24 mouse cellular contexts compared by ENCODE assay signal in the genomic region with DNA sequence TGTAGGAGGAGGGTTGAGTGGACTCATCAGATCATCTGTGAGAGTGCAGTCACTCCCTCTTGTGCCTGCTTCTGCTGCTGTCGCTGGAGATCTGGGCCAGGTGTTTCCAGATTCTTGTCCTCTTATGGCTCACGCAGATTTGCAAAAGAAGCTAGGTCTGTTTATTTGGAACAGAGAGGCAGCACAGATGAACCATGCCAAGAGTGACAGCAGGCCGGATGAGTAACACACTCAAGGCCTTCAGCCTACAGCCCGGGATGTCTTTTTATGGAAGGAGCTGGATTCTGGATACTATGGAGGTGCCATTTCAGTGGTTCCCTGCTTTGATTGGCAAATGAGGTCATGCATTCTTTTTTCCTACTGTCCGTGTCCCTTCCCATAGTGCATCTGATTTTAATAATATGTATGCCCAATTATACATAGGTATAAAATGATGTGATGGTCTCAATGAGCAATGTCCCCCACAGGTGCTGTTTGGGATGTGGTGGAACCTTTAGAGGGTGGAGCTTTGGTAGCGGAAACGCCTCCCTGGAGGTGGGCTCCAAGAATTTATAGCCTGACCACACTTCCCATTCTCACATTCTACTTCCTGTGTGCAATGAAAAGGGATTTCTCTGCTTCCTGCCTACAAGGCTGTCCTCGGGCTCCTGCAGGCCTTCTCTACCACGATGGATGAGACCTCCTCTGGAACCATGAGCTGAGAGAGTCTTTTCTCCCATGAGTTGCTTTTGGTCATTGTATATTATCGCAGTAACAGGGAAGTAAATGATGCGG. TPM values are rescaled to one million over a fixed set of nuclear protein-coding genes. Genes with fewer than 3 reads are reported as not detected.
A peak's percentile ranks its signal among the peaks of the same experiment; 100 is the strongest.
DNase-seq lines count a peak whose midpoint lies in the region; ATAC-seq and TF ChIP-seq lines count a peak whose summit lies in the region.
"Had no signal": no experiment of that assay in that cellular context is flagged by ENCODE, and none has a peak within 500 bp of the region (broad histone marks: within the 10 kb centered on the region; RNA-seq: fewer than 3 reads in every experiment).

No protein-coding gene starts in this region.

- DNase-seq in cerebellum, adult 8-10 months, result no peak
- DNase-seq in layer of hippocampus, adult 9-11 months, result peak; percentile 48
- no peak for DNase-seq in layer of hippocampus, postnatal 14 days (ENCODE audit: low spot score in 2 of 2)
- DNase-seq in cerebellum, postnatal 10 days, result peak; percentile 32 to 36
- DNase-seq in hindbrain, postnatal 0 days (ENCODE audit: low spot score), result no peak
- DNase-seq in forebrain, embryonic 10.5 days (ENCODE audit: extremely low spot score, low spot score), result no peak
- DNase-seq: B cell, adult 2 months; forebrain, postnatal 0 days; gastrocnemius, adult 2 months; heart, adult 18-20 months; heart, postnatal 4 days; lung, embryonic 14.5 days; lung, postnatal 36 days; retina, postnatal 1 day; thymus, postnatal 14 days had no signal

- no peaks in the 10 kb centered on the region for H3K36me3 ChIP-seq in hindbrain, postnatal 0 days (ENCODE audit: insufficient read depth, low read length)
- H3K36me3 ChIP-seq in forebrain, embryonic 10.5 days (replicated peaks), result no peaks in the 10 kb centered on the region
- H3K36me3 ChIP-seq: embryonic facial prominence, embryonic 15.5 days; heart, embryonic 15.5 days; midbrain, embryonic 10.5 days had no signal

- no peaks in the 10 kb centered on the region for H3K27me3 ChIP-seq in hindbrain, postnatal 0 days (ENCODE audit: insufficient read depth, low read length)
- H3K27me3 ChIP-seq in forebrain, embryonic 10.5 days (ENCODE audit: poor library complexity, severe bottlenecking), result peaks cover 20% of the 10 kb centered on the region
- H3K27me3 ChIP-seq: embryonic facial prominence, embryonic 15.5 days; heart, embryonic 15.5 days had no signal

- peak; percentile 75 for ATAC-seq in cerebellum, adult (ENCODE audit: insufficient number of reproducible peaks, low FRiP score, low TSS enrichment)
- peak; percentile 56 for ATAC-seq in megakaryocyte progenitor cell, adult 5-6 weeks (replicated peaks; ENCODE audit: poor library complexity)
- ATAC-seq in hindbrain, postnatal 0 days, result no peak
- ATAC-seq: forebrain, postnatal 0 days; hindbrain, embryonic 16.5 days; intestine, postnatal 0 days had no signal

- no peaks in the 10 kb centered on the region for H3K4me1 ChIP-seq in hindbrain, postnatal 0 days (ENCODE audit: insufficient read depth, low read length)
- peaks cover 7% of the 10 kb centered on the region for H3K4me1 ChIP-seq in forebrain, embryonic 10.5 days
- H3K4me1 ChIP-seq: embryonic facial prominence, embryonic 15.5 days had no signal

- H3K9ac ChIP-seq in hindbrain, postnatal 0 days (replicated peaks; ENCODE audit: low read length), result no peak overlapping the region
- H3K9ac ChIP-seq: embryonic facial prominence, embryonic 15.5 days; forebrain, postnatal 0 days; heart, embryonic 15.5 days; lung, embryonic 14.5 days had no signal

- H3K27ac ChIP-seq in hindbrain, postnatal 0 days, result no peak overlapping the region
- no peak overlapping the region for H3K27ac ChIP-seq in forebrain, embryonic 10.5 days
- H3K27ac ChIP-seq: embryonic facial prominence, embryonic 15.5 days; gastrocnemius, adult 2 months; heart, embryonic 15.5 days; kidney, postnatal 0 days; midbrain, embryonic 10.5 days had no signal

- TF ChIP-seq CTCF in hindbrain, postnatal 0 days (IDR thresholded peaks at IDR 0.05; ENCODE audit: low read depth), result no peak

- no peak overlapping the region for H3K4me2 ChIP-seq in hindbrain, postnatal 0 days (ENCODE audit: low read depth, low read length)
- H3K4me2 ChIP-seq: embryonic facial prominence, embryonic 15.5 days; heart, embryonic 15.5 days; liver, embryonic 11.5 days; lung, embryonic 14.5 days had no signal

- no peak overlapping the region for H3K4me3 ChIP-seq in hindbrain, postnatal 0 days (ENCODE audit: low read length)
- H3K4me3 ChIP-seq in forebrain, embryonic 10.5 days, result no peak overlapping the region
- H3K4me3 ChIP-seq: embryonic facial prominence, embryonic 15.5 days; gastrocnemius, adult 2 months; heart, embryonic 15.5 days; midbrain, embryonic 10.5 days had no signal

- no peaks in the 10 kb centered on the region for H3K9me3 ChIP-seq in hindbrain, postnatal 0 days (ENCODE audit: low read length)
- no peaks in the 10 kb centered on the region for H3K9me3 ChIP-seq in forebrain, embryonic 10.5 days
- H3K9me3 ChIP-seq: embryonic facial prominence, embryonic 15.5 days; heart, embryonic 15.5 days; midbrain, embryonic 10.5 days had no signal

- WGBS in hindbrain, postnatal 0 days, result 91% methylated on average over 11 of the region's 11 CpGs
- 88% methylated on average over 11 of the region's 11 CpGs for WGBS in forebrain, embryonic 10.5 days

RNA-seq across cellular contexts. Expression of a gene that starts 18.1 kb away (rescaled TPM):
- 10 to 100 TPM in 1 of 2 experiments, 1 to 10 TPM in 1; 8.8 to 10.3 TPM for total RNA-seq in layer of hippocampus, postnatal 14 days (2021)
- 38.3 and 41.5 TPM in 2 replicates for total RNA-seq in megakaryocyte progenitor cell, adult 5-6 weeks (2015)
- total RNA-seq in megakaryocyte progenitor cell, adult 5-6 weeks (2017), result 33.7 and 37.0 TPM in 2 replicates
- 4.3 and 4.8 TPM in 2 replicates for total RNA-seq in hindbrain, postnatal 0 days (2014; rRNA removed)
- polyA plus RNA-seq in hindbrain, postnatal 0 days (2015; fragmentation: Nextera tagmentation; extraction: Ambion mirVana), result 2.1 and 2.3 TPM in 2 replicates
- 3.0 and 3.6 TPM in 2 replicates for polyA plus RNA-seq in forebrain, embryonic 10.5 days (2016; fragmentation: Nextera tagmentation; extraction: Ambion mirVana)

Comparison
In these comparisons a context has a peak if more than half of its experiments do, and no peak if none do; other contexts are left out.
1. DNase-seq: peak in layer of hippocampus, adult 9-11 months (single experiment) and cerebellum, postnatal 10 days (2 of 2); none in cerebellum, adult 8-10 months (single experiment), layer of hippocampus, postnatal 14 days (0 of 2), hindbrain, postnatal 0 days (single experiment) and forebrain, embryonic 10.5 days (single experiment).